Mouse (Mus musculus): Measurements from ENCODE around the gene Rab11a.

DNA sequence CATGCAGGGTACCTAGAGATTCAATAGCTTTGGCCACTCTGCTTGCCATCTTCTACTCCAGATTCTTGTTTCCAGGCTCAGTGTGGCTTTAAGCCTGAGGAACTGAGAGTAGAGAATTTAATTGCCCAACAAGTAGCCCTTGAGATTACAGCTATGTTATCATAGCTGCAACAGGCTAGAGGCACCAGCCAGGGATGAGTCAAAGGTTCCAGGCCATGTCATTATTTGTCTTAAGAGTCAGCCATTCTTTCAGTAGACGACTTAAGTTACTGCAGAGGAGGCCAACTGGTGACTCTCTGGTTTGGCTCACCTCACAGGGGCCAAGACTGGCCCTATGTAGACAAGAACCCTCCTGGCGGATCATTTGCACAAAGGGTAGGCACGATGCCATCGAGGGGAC lies 41.2 kb downstream of the Rab11a start:
- TF ChIP-seq CTCF (IDR thresholded peaks at IDR 0.05; ENCODE audit: borderline replicate concordance, control insufficient read depth, extremely low read depth, insufficient read depth, low read length, poor library complexity) (no peak), POLR2A (IDR thresholded peaks at IDR 0.05; ENCODE audit: control insufficient read depth, extremely low read depth, insufficient read depth, low read length, poor library complexity) (no peak)
